Mouse (Mus musculus) hindbrain, embryonic 14.5 days (tissue): ENCODE results near the gene Glrp1. TPM values are rescaled to one million over a fixed set of nuclear protein-coding genes. Genes with fewer than 3 reads are reported as not detected.

Source experiments
- ATAC-seq: fragments of 200-750 bp; cut with Nextera tagmentation; 2 replicates; pipeline ENCODE4 v1.8.0; 2017; ENCODE audit warnings: moderate number of reproducible peaks, mild to moderate bottlenecking, moderate TSS enrichment, moderate library complexity; ENCODE audit not compliant: low FRiP score
- DNase-seq: peaks from one replicate; pipeline ENCODE4 v3.0.0-alpha.2; 2015; ENCODE audit warnings: low spot score
- H3K27ac ChIP-seq: fragments of 300-500 bp; sonication (generic); 2 replicates; pipeline ENCODE4 v1.5.1; 2014; ENCODE audit warnings: mild to moderate bottlenecking, moderate library complexity
- H3K27me3 ChIP-seq: fragments of 300-500 bp; sonication (generic); 2 replicates; pipeline ENCODE4 v1.6.1; 2014; ENCODE audit warnings: mild to moderate bottlenecking, low read length, mixed read lengths; ENCODE audit not compliant: control insufficient read depth, insufficient read depth
- H3K36me3 ChIP-seq: fragments of 300-500 bp; sonication (generic); replicated peaks from 2 replicates; pipeline ENCODE4 v1.6.1; 2014; ENCODE audit not compliant: control insufficient read depth, insufficient read depth
- H3K4me1 ChIP-seq: fragments of 300-500 bp; sonication (generic); replicated peaks from 2 replicates; pipeline ENCODE4 v1.6.1; 2014; ENCODE audit warnings: antibody characterized with exemption, low read length, mixed read lengths; ENCODE audit not compliant: control insufficient read depth, insufficient read depth
- H3K4me2 ChIP-seq: fragments of 300-500 bp; sonication (generic); replicated peaks from 2 replicates; pipeline ENCODE4 v1.6.1; 2014; ENCODE audit warnings: mild to moderate bottlenecking, moderate library complexity
- H3K4me3 ChIP-seq: fragments of 300-500 bp; sonication (generic); replicated peaks from 2 replicates; pipeline ENCODE4 v1.5.1; 2014; ENCODE audit warnings: mild to moderate bottlenecking, low read length
- H3K9ac ChIP-seq: fragments of 300-500 bp; sonication (generic); 2 replicates; pipeline ENCODE4 v1.6.1; 2014
- H3K9me3 ChIP-seq: fragments of 300-500 bp; sonication (generic); 2 replicates; pipeline ENCODE4 v1.6.1; 2016; ENCODE audit warnings: low read length; ENCODE audit not compliant: control insufficient read depth
- WGBS: fragments of 180-500 bp; shearing (Covaris S2); extraction: QIAGEN DNeasy Blood & Tissue Kit; methylation state at CpG from one replicate; pipeline ENCODE4 v1.1.7; 2014; 5-methylcytosine and 5-hydroxymethylcytosine counted together
- polyA plus RNA-seq: library from polyadenylated mRNA; unstranded; fragments of >200 nt; fragmentation: Nextera tagmentation; extraction: Ambion mirVana; gene quantifications from 2 replicates; pipeline ENCODE4 v1.2.1, GENCODE M21; 2014

The Glrp1 gene
- polyA plus RNA-seq, result not detected in 2 replicates

GRCm38 (mm10) chr1:88509789-88510188 is at the start of gene Glrp1:
Glrp1 (minus strand) TSS chr1:88510066.
- Histone ChIP-seq H3K4me2 (no peak within 1 kb of the TSS), H3K27me3 (no peaks in the 10 kb centered on the region), H3K9ac (no peak within 1 kb of the TSS), H3K27ac (no peak within 1 kb of the TSS), H3K4me1 (peaks cover 2% of the 10 kb centered on the region; the same call in 1 of the 2 replicates), H3K36me3 (no peaks in the 10 kb centered on the region), H3K4me3 (no peak within 1 kb of the TSS), H3K9me3 (no peaks in the 10 kb centered on the region)
- no peak for ATAC-seq
- WGBS, result 88% methylated on average over 8 of the region's 8 CpGs
- no peak for DNase-seq

- WGBS, result 19% methylated on average over 7 of the region's 7 CpGs
- Histone ChIP-seq H3K36me3 (no peaks in the 10 kb centered on the region), H3K27me3 (no peaks in the 10 kb centered on the region), H3K4me1 (0 out of 2 replicates have a peak, but pooled peaks cover 4% of the 10 kb centered on the region), H3K9me3 (0 out of 2 replicates have a peak, but pooled peaks cover 5% of the 10 kb centered on the region), H3K9ac (no peak overlapping the region), H3K4me3 (no peak overlapping the region), H3K4me2 (no peak overlapping the region), H3K27ac (no peak overlapping the region)
- ATAC-seq (no peak), DNase-seq (no peak)
These were observed 49.4 kb upstream of the Glrp1 start for GRCm38 (mm10) chr1:88559258-88559657.

- H3K27me3 ChIP-seq, result no peaks in the 10 kb centered on the region
- no peak overlapping the region for H3K4me2 ChIP-seq
- H3K4me3 ChIP-seq, result no peak overlapping the region
- 0 out of 2 replicates have a peak, but pooled peaks cover 4% of the 10 kb centered on the region for H3K4me1 ChIP-seq
- H3K9ac ChIP-seq, result no peak overlapping the region
- 0 out of 2 replicates have a peak, but pooled peaks cover 5% of the 10 kb centered on the region for H3K9me3 ChIP-seq
- DNase-seq, result no peak
- ATAC-seq, result no peak
- H3K36me3 ChIP-seq, result no peaks in the 10 kb centered on the region
- H3K27ac ChIP-seq, result no peak overlapping the region
These were observed 48.9 kb upstream of the Glrp1 start for GRCm38 (mm10) chr1:88558793-88559192.

GRCm38 (mm10) chr1:88556401-88556800 is 46.5 kb upstream of the Glrp1 start:
- Histone ChIP-seq H3K9me3 (0 out of 2 replicates have a peak, but pooled peaks cover 5% of the 10 kb centered on the region), H3K36me3 (no peaks in the 10 kb centered on the region), H3K4me2 (no peak overlapping the region), H3K27ac (no peak overlapping the region), H3K27me3 (no peaks in the 10 kb centered on the region), H3K9ac (no peak overlapping the region), H3K4me3 (no peak overlapping the region), H3K4me1 (0 out of 2 replicates have a peak, but pooled peaks cover 9% of the 10 kb centered on the region)
- no peak for DNase-seq
- ATAC-seq, result no peak
- WGBS, result 88% methylated on average over 11 of the region's 11 CpGs

- H3K27me3 ChIP-seq, result no peaks in the 10 kb centered on the region
- ATAC-seq (no peak), DNase-seq (no peak)
- H3K9me3 ChIP-seq, result 0 out of 2 replicates have a peak, but pooled peaks cover 5% of the 10 kb centered on the region
- no peak overlapping the region for H3K4me3 ChIP-seq
- H3K27ac ChIP-seq, result no peak overlapping the region
- no peak overlapping the region for H3K4me2 ChIP-seq
- 0 out of 2 replicates have a peak, but pooled peaks cover 5% of the 10 kb centered on the region for H3K4me1 ChIP-seq
- no peaks in the 10 kb centered on the region for H3K36me3 ChIP-seq
- WGBS, result 35% methylated on average over 7 of the region's 7 CpGs
- no peak overlapping the region for H3K9ac ChIP-seq
These were observed 43.8 kb upstream of the Glrp1 start for GRCm38 (mm10) chr1:88553500-88554187.

- ATAC-seq (no peak), DNase-seq (no peak)
- Histone ChIP-seq H3K9ac (no peak overlapping the region), H3K36me3 (no peaks in the 10 kb centered on the region), H3K4me3 (no peak overlapping the region), H3K27ac (no peak overlapping the region), H3K27me3 (no peaks in the 10 kb centered on the region), H3K4me1 (0 out of 2 replicates have a peak, but pooled peaks cover 5% of the 10 kb centered on the region), H3K9me3 (no peaks in the 10 kb centered on the region), H3K4me2 (no peak overlapping the region)
- WGBS, result 96% methylated on average over 1 of the region's 1 CpGs
These were observed 39.4 kb upstream of the Glrp1 start for GRCm38 (mm10) chr1:88549263-88549662.

GRCm38 (mm10) chr1:88547172-88547571 is 37.3 kb upstream of the Glrp1 start:
- H3K9me3 ChIP-seq, result no peaks in the 10 kb centered on the region
- no peak overlapping the region for H3K27ac ChIP-seq
- H3K27me3 ChIP-seq, result no peaks in the 10 kb centered on the region
- no peaks in the 10 kb centered on the region for H3K36me3 ChIP-seq
- H3K4me3 ChIP-seq, result no peak overlapping the region
- DNase-seq (no peak), ATAC-seq (no peak)
- no peaks in the 10 kb centered on the region for H3K4me1 ChIP-seq
- WGBS, result 86% methylated on average over 7 of the region's 7 CpGs
- no peak overlapping the region for H3K4me2 ChIP-seq
- no peak overlapping the region for H3K9ac ChIP-seq

GRCm38 (mm10) chr1:88543608-88544007 is 33.7 kb upstream of the Glrp1 start:
- Histone ChIP-seq H3K9me3 (no peaks in the 10 kb centered on the region), H3K27ac (no peak overlapping the region), H3K4me2 (no peak overlapping the region), H3K4me3 (no peak overlapping the region), H3K9ac (no peak overlapping the region), H3K4me1 (no peaks in the 10 kb centered on the region; the same call in 1 of the 2 replicates), H3K36me3 (no peaks in the 10 kb centered on the region), H3K27me3 (no peaks in the 10 kb centered on the region)
- WGBS, result 77% methylated on average over 4 of the region's 4 CpGs
- DNase-seq (no peak), ATAC-seq (no peak)

GRCm38 (mm10) chr1:88539823-88540222 is 30.0 kb upstream of the Glrp1 start:
- 43% methylated on average over 3 of the region's 3 CpGs for WGBS
- Histone ChIP-seq H3K4me3 (no peak overlapping the region), H3K36me3 (no peaks in the 10 kb centered on the region), H3K4me2 (no peak overlapping the region), H3K9ac (no peak overlapping the region), H3K4me1 (no peaks in the 10 kb centered on the region; the same call in 1 of the 2 replicates), H3K9me3 (no peaks in the 10 kb centered on the region), H3K27ac (0 out of 2 replicates have a peak overlapping the region, but pooled peaks have one; percentile 32), H3K27me3 (no peaks in the 10 kb centered on the region)
- ATAC-seq (no peak), DNase-seq (peak; percentile 68)
